Mouse (Mus musculus) olfactory bulb, adult 2 months (tissue): ENCODE results near the gene Rnf24.

ENCODE experiments used
- CTCF ChIP-seq: fragments of 200-500 bp; IDR thresholded peaks from 2 replicates; pipeline ENCODE4 v1.5.1; 2012; ENCODE audit warnings: low read depth, mild to moderate bottlenecking, low read length, moderate library complexity; ENCODE audit not compliant: insufficient read depth
- POLR2A ChIP-seq: fragments of 200-500 bp; IDR thresholded peaks from 2 replicates; pipeline ENCODE4 v1.6.1; 2012; ENCODE audit warnings: mild to moderate bottlenecking, low read depth, low read length, moderate library complexity; ENCODE audit not compliant: insufficient read depth

- TF ChIP-seq POLR2A (no peak), CTCF (no peak)
These were observed 48.2 kb upstream of the Rnf24 start for GRCm38 (mm10) chr2:131400846-131401245.
